Mouse (Mus musculus) megakaryocyte, embryonic 14.5 days (primary cell): ENCODE results near the gene Tex11. TPM values are rescaled to one million over a fixed set of nuclear protein-coding genes. Genes with fewer than 3 reads are reported as not detected.

Experiments used
- H3K27me3 ChIP-seq: replicated peaks from 2 replicates; pipeline ENCODE3; 2012; ENCODE audit warnings: inconsistent platforms
- H3K36me3 ChIP-seq: replicated peaks from 2 replicates; pipeline ENCODE3; 2012; ENCODE audit warnings: low read length, inconsistent platforms, mixed read lengths
- H3K4me1 ChIP-seq: 2 replicates; pipeline ENCODE4 v1.6.1; 2012; ENCODE audit warnings: inconsistent platforms
- H3K4me3 ChIP-seq: replicated peaks from 2 replicates; pipeline ENCODE3; 2012; ENCODE audit warnings: moderate library complexity, mild to moderate bottlenecking, inconsistent platforms
- H3K9me3 ChIP-seq: 2 replicates; pipeline ENCODE4 v1.6.1; 2012; ENCODE audit warnings: inconsistent platforms
- FLI1 ChIP-seq: IDR thresholded peaks from 2 replicates; pipeline ENCODE4 v1.6.1; 2012; ENCODE audit warnings: low read length, inconsistent platforms, mixed read lengths
- GATA1 ChIP-seq: IDR thresholded peaks from 3 replicates; pipeline ENCODE4 v1.6.1; 2012; ENCODE audit warnings: mixed read lengths, low read length, inconsistent platforms, borderline replicate concordance
- polyA plus RNA-seq: library from polyadenylated mRNA; stranded (reverse); fragments of >175 nt; gene quantifications from 2 replicates; pipeline ENCODE4 v1.2.3, GENCODE M21; 2012; ENCODE audit warnings: low replicate concordance; ENCODE audit not compliant: insufficient read depth

The Tex11 gene
- polyA plus RNA-seq, 1 experiment: not detected

GRCm38 (mm10) chrX:100818681-100819080, 240.8 kb downstream of the Tex11 start:
- peaks cover 37% of the 10 kb centered on the region for H3K36me3 ChIP-seq
- peaks cover 35% of the 10 kb centered on the region for H3K4me1 ChIP-seq
- H3K27me3 ChIP-seq: peaks cover 18% of the 10 kb centered on the region
- H3K4me3 ChIP-seq: no peak overlapping the region
- H3K9me3 ChIP-seq: no peaks in the 10 kb centered on the region
- TF ChIP-seq GATA1 (no peak), FLI1 (no peak)

GRCm38 (mm10) chrX:100815766-100816165, 243.7 kb downstream of the Tex11 start:
- peaks cover 58% of the 10 kb centered on the region for H3K36me3 ChIP-seq
- peaks cover 22% of the 10 kb centered on the region for H3K27me3 ChIP-seq
- no peak overlapping the region for H3K4me3 ChIP-seq
- TF ChIP-seq FLI1: no peak
- TF ChIP-seq GATA1: no peak
- H3K4me1 ChIP-seq: peaks cover 62% of the 10 kb centered on the region
- no peaks in the 10 kb centered on the region for H3K9me3 ChIP-seq

GRCm38 (mm10) chrX:100814139-100814538, 245.3 kb downstream of the Tex11 start:
- peaks cover 23% of the 10 kb centered on the region for H3K27me3 ChIP-seq
- no peak overlapping the region for H3K4me3 ChIP-seq
- TF ChIP-seq GATA1 (no peak), FLI1 (no peak)
- H3K9me3 ChIP-seq: no peaks in the 10 kb centered on the region
- H3K36me3 ChIP-seq: peaks cover 74% of the 10 kb centered on the region
- peaks cover 71% of the 10 kb centered on the region for H3K4me1 ChIP-seq

- Histone ChIP-seq H3K27me3 (peaks cover 21% of the 10 kb centered on the region), H3K4me1 (peaks cover 74% of the 10 kb centered on the region), H3K9me3 (no peaks in the 10 kb centered on the region), H3K36me3 (peaks cover 84% of the 10 kb centered on the region), H3K4me3 (no peak overlapping the region)
- TF ChIP-seq FLI1 (no peak), GATA1 (no peak)
These were observed 248.3 kb downstream of the Tex11 start for GRCm38 (mm10) chrX:100811129-100811528.

- no peak for TF ChIP-seq FLI1
- no peak for TF ChIP-seq GATA1
- H3K4me3 ChIP-seq: no peak overlapping the region
- H3K4me1 ChIP-seq: peaks cover 74% of the 10 kb centered on the region
- peaks cover 4% of the 10 kb centered on the region for H3K9me3 ChIP-seq
- H3K36me3 ChIP-seq: peaks cover 41% of the 10 kb centered on the region
- H3K27me3 ChIP-seq: peaks cover 12% of the 10 kb centered on the region
These were observed 257.4 kb downstream of the Tex11 start for GRCm38 (mm10) chrX:100802034-100802433.

GRCm38 (mm10) chrX:100800643-100801042, 258.8 kb downstream of the Tex11 start:
- Histone ChIP-seq H3K4me3 (peak overlapping the region; percentile 23), H3K27me3 (peaks cover 8% of the 10 kb centered on the region), H3K36me3 (peaks cover 34% of the 10 kb centered on the region), H3K9me3 (peaks cover 4% of the 10 kb centered on the region), H3K4me1 (peaks cover 68% of the 10 kb centered on the region)
- TF ChIP-seq GATA1 (no peak), FLI1 (no peak)

- H3K9me3 ChIP-seq: no peaks in the 10 kb centered on the region
- H3K36me3 ChIP-seq: peaks cover 30% of the 10 kb centered on the region
- peaks cover 10% of the 10 kb centered on the region for H3K27me3 ChIP-seq
- H3K4me3 ChIP-seq: no peak overlapping the region
- TF ChIP-seq GATA1 (no peak), FLI1 (no peak)
- H3K4me1 ChIP-seq: peaks cover 82% of the 10 kb centered on the region
These were observed 261.5 kb downstream of the Tex11 start for GRCm38 (mm10) chrX:100797851-100798527.

- H3K9me3 ChIP-seq: no peaks in the 10 kb centered on the region
- H3K4me1 ChIP-seq: peaks cover 86% of the 10 kb centered on the region
- peaks cover 10% of the 10 kb centered on the region for H3K27me3 ChIP-seq
- TF ChIP-seq FLI1 (no peak), GATA1 (no peak)
- peaks cover 29% of the 10 kb centered on the region for H3K36me3 ChIP-seq
- H3K4me3 ChIP-seq: peak overlapping the region; percentile 42
These were observed 262.1 kb downstream of the Tex11 start for GRCm38 (mm10) chrX:100797370-100797769.

- Histone ChIP-seq H3K27me3 (peaks cover 10% of the 10 kb centered on the region), H3K4me3 (no peak overlapping the region), H3K36me3 (peaks cover 28% of the 10 kb centered on the region), H3K4me1 (peaks cover 86% of the 10 kb centered on the region), H3K9me3 (no peaks in the 10 kb centered on the region)
- TF ChIP-seq GATA1 (no peak), FLI1 (no peak)
These were observed 262.8 kb downstream of the Tex11 start for GRCm38 (mm10) chrX:100796741-100797090.

- Histone ChIP-seq H3K4me3 (no peak overlapping the region), H3K27me3 (peaks cover 10% of the 10 kb centered on the region), H3K4me1 (peaks cover 86% of the 10 kb centered on the region), H3K36me3 (peaks cover 28% of the 10 kb centered on the region), H3K9me3 (no peaks in the 10 kb centered on the region)
- TF ChIP-seq GATA1 (no peak), FLI1 (no peak)
These were observed 263.3 kb downstream of the Tex11 start for GRCm38 (mm10) chrX:100796041-100796740.

- H3K4me1 ChIP-seq: peaks cover 72% of the 10 kb centered on the region
- peaks cover 3% of the 10 kb centered on the region for H3K27me3 ChIP-seq
- peaks cover 6% of the 10 kb centered on the region for H3K36me3 ChIP-seq
- no peaks in the 10 kb centered on the region for H3K9me3 ChIP-seq
- H3K4me3 ChIP-seq: no peak overlapping the region
- TF ChIP-seq FLI1 (no peak), GATA1 (no peak)
These were observed 270.1 kb downstream of the Tex11 start for GRCm38 (mm10) chrX:100789322-100789721.

Other genes with a start within 250 kb of the Tex11 start
- 0.11 TPM in 1 of 2 replicates, not detected in the other for gene Slc7a3, start 26.4 kb upstream of the Tex11 start, polyA plus RNA-seq
- 11.0 and 17.3 TPM in 2 replicates for gene Snx12, start 162.9 kb upstream of the Tex11 start, polyA plus RNA-seq
- 4.0 and 6.7 TPM in 2 replicates for gene Foxo4, start 194.9 kb upstream of the Tex11 start, polyA plus RNA-seq
- not detected in 2 replicates for gene Gm614, start 204.3 kb upstream of the Tex11 start, polyA plus RNA-seq
- gene Il2rg, start 208.6 kb upstream of the Tex11 start, polyA plus RNA-seq: 11.0 and 35.1 TPM in 2 replicates
- gene Gm20489, start 209.4 kb upstream of the Tex11 start, polyA plus RNA-seq: 0.11 TPM in 1 of 2 replicates, not detected in the other
- gene Med12, start 214.4 kb upstream of the Tex11 start, polyA plus RNA-seq: 38.3 and 44.1 TPM in 2 replicates
- gene Nlgn3, start 239.5 kb upstream of the Tex11 start, polyA plus RNA-seq: 0.22 TPM in 1 of 2 replicates, not detected in the other